Mouse (Mus musculus) retina, postnatal 7 days (tissue): ENCODE measurements at regions not wholly inside any gene's neighbourhood (a gene's known extent, or its start where the extent isn't known, plus 50 kb on each side); places are given as distances from the start of the nearest gene placed in this dataset.

Experiments used
- DNase-seq: peaks from one replicate; pipeline ENCODE4 v3.0.0-alpha.2; 2012; ENCODE audit warnings: low read depth, low spot score

- peak; percentile 39 for DNase-seq
These were observed 67.7 kb upstream of the Kcnma1 start for GRCm38 (mm10) chr14:24081911-24082558.

DNA sequence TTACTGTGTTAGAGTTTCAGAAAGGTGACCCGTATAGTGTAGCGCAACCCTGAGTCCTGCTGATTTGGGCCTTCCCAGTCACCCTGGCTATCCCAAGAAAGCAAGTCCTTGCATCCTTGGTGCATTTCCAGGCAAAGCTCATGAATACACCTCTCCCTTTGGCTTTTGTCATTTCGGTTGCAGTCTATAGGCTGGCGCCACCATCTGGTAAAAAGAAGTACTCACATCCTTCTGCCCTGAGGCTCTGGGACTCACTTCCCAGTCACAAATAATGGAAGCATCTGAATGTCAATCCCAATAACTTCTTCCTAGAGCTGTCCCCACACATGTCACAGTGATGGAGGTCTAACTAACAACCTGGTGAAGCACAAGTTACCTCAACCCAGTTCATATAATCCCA is 54.4 kb upstream of the Kcnma1 start:
- DNase-seq, result peak; percentile 17

GRCm38 (mm10) chr14:24067657-24068056 is 53.4 kb upstream of the Kcnma1 start:
- DNase-seq, result peak; percentile 31

- no peak for DNase-seq
These were observed 51.0 kb upstream of the Kcnma1 start for GRCm38 (mm10) chr14:24065231-24065767.
